Mouse (Mus musculus) myocyte (in vitro differentiated cells): ENCODE data around the gene Ccser1. TPM values are rescaled to one million over a fixed set of nuclear protein-coding genes. Genes with fewer than 3 reads are reported as not detected.

ENCODE experiments used
- H3K27me3 ChIP-seq: one replicate; pipeline ENCODE4 v1.6.1; 2011; ENCODE audit not compliant: control insufficient read depth, insufficient read depth, insufficient read length
- H3K36me3 ChIP-seq: one replicate; pipeline ENCODE4 v1.6.1; 2011; ENCODE audit not compliant: control insufficient read depth, insufficient read depth
- H3K4me2 ChIP-seq: one replicate; pipeline ENCODE4 v1.6.1; 2011; ENCODE audit warnings: low read depth, control low read depth
- H3K4me3 ChIP-seq: one replicate; pipeline ENCODE4 v1.5.1; 2011; ENCODE audit warnings: mild to moderate bottlenecking, control low read depth, moderate library complexity
- H3K79me2 ChIP-seq: one replicate; pipeline ENCODE4 v1.6.1; 2011; ENCODE audit not compliant: control insufficient read depth, insufficient read depth
- H3ac ChIP-seq: one replicate; pipeline ENCODE4 v1.6.1; 2011; ENCODE audit not compliant: control insufficient read depth, insufficient read length
- CEBPB ChIP-seq: IDR thresholded peaks from 2 replicates; pipeline ENCODE4 v1.6.1; 2011; ENCODE audit warnings: mild to moderate bottlenecking, moderate library complexity; ENCODE audit not compliant: poor library complexity, insufficient read depth, severe bottlenecking
- E2F4 ChIP-seq: IDR thresholded peaks from one replicate; pipeline ENCODE4 v1.6.1; 2011; ENCODE audit warnings: mild to moderate bottlenecking, control low read depth, moderate library complexity; ENCODE audit not compliant: insufficient read depth
- MAX ChIP-seq: IDR thresholded peaks from one replicate; pipeline ENCODE4 v1.6.1; 2011; ENCODE audit warnings: low read depth, mild to moderate bottlenecking, control low read depth
- MYOD1 ChIP-seq, 3 experiments: IDR thresholded peaks; one replicate each; pipeline ENCODE4 v1.6.1; 2011; ENCODE audit warnings: control low read depth in 2 of 3, low read depth in 2 of 3, mild to moderate bottlenecking in 2 of 3, moderate library complexity in 1 of 3; ENCODE audit not compliant: insufficient read length in 2 of 3, control insufficient read depth in 1 of 3
- MYOG ChIP-seq, 3 experiments: IDR thresholded peaks; one replicate each; pipeline ENCODE4 v1.6.1; 2011; ENCODE audit warnings: control low read depth in 2 of 3, low read depth in 2 of 3, mild to moderate bottlenecking in 2 of 3; ENCODE audit not compliant: insufficient read length in 2 of 3, control insufficient read depth in 1 of 3, insufficient read depth in 1 of 3
- POLR2A ChIP-seq: IDR thresholded peaks from one replicate; pipeline ENCODE4 v1.6.1; 2011; ENCODE audit warnings: low read depth, mild to moderate bottlenecking, control low read depth, moderate library complexity; ENCODE audit not compliant: insufficient read length
- POLR2AphosphoS2 ChIP-seq: IDR thresholded peaks from one replicate; pipeline ENCODE4 v1.6.1; 2011; ENCODE audit warnings: low read depth, control low read depth; ENCODE audit not compliant: insufficient read length
- REST ChIP-seq: IDR thresholded peaks from one replicate; pipeline ENCODE4 v1.6.1; 2011; ENCODE audit warnings: mild to moderate bottlenecking, control low read depth, moderate library complexity; ENCODE audit not compliant: insufficient read depth, insufficient read length
- SRF ChIP-seq: IDR thresholded peaks from one replicate; pipeline ENCODE4 v1.6.1; 2011; ENCODE audit warnings: low read depth; ENCODE audit not compliant: control insufficient read depth, insufficient read length
- TCF12 ChIP-seq: IDR thresholded peaks from one replicate; pipeline ENCODE4 v1.6.1; 2011; ENCODE audit warnings: mild to moderate bottlenecking, control low read depth; ENCODE audit not compliant: poor library complexity, insufficient read depth, severe bottlenecking
- TCF3 ChIP-seq: IDR thresholded peaks from one replicate; pipeline ENCODE4 v1.6.1; 2011; ENCODE audit warnings: low read depth, control low read depth; ENCODE audit not compliant: insufficient read length
- USF1 ChIP-seq: IDR thresholded peaks from one replicate; pipeline ENCODE4 v1.6.1; 2011; ENCODE audit warnings: low read depth, mild to moderate bottlenecking, control low read depth, moderate library complexity
- polyA plus RNA-seq: library from polyadenylated mRNA; unstranded; fragments of >200 nt; fragmentation: generic; extraction: Trizol; gene quantifications from one replicate; pipeline ENCODE4 v1.2.1, GENCODE M21; 2012; ENCODE audit warnings: missing spikeins

Gene Ccser1
- polyA plus RNA-seq, 1 experiment = 0.52 TPM

DNA sequence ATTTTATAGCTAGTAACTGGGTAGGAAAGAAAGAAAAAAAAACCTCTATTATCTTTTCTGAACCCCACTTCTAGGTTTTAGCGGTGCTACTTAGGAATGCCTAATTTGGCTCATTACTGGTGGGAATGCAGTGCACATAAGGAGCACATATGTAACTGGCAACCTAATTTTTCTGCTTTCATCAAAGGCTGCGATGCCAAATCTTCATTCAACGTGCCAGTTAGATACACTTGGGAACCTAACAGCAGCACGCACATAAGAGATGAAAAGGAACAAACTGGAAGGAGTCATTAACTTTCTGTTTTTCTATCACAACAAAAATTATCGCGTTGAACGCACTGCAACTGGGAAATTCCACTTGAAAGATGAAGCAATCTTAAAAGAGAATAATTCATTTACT, 2.6 kb upstream of the Ccser1 start:
- no peak overlapping the region for H3K4me3 ChIP-seq
- peaks cover 7% of the 10 kb centered on the region for H3K27me3 ChIP-seq
- H3K4me2 ChIP-seq = no peak overlapping the region
- TF ChIP-seq REST (no peak), MYOG (IDR thresholded peaks at IDR 0.05; ENCODE audit: control insufficient read depth in 1 of 3, insufficient read depth in 1 of 3, insufficient read length in 2 of 3, low read depth in 2 of 3) (no peak), TCF3 (no peak), POLR2A (no peak)
- H3K79me2 ChIP-seq = no peaks in the 10 kb centered on the region
- no peak overlapping the region for H3ac ChIP-seq
- H3K36me3 ChIP-seq = no peaks in the 10 kb centered on the region

DNA sequence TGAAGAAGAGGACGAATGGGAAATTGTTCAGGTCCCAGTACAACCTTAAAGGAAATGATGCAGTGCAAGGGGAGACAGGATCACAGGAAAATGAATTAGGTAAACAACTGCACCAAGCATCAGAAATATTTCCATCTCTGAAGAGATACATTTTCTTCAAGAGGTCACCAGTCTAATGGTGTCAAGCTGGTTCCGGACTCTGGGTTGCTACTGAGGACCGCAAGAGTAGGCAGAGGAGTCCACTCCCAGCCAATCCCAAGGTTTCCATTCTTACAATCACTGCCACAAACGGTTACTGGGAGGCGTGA, 529 bp upstream of the Ccser1 start:
- H3K36me3 ChIP-seq = no peaks in the 10 kb centered on the region
- peak overlapping the region; percentile 17 for H3K4me3 ChIP-seq
- peaks cover 7% of the 10 kb centered on the region for H3K27me3 ChIP-seq
- peak overlapping the region; percentile 86 for H3K4me2 ChIP-seq
- H3ac ChIP-seq = peak overlapping the region; percentile 8
- TF ChIP-seq MYOD1 (IDR thresholded peaks at IDR 0.05; ENCODE audit: control insufficient read depth in 1 of 3, insufficient read length in 2 of 3, low read depth in 2 of 3) = no peak
- TF ChIP-seq USF1 = no peak
- TF ChIP-seq POLR2A = no peak
- TF ChIP-seq TCF3 = no peak
- no peak for TF ChIP-seq REST
- TF ChIP-seq POLR2AphosphoS2 = no peak
- no peak for TF ChIP-seq SRF
- TF ChIP-seq CEBPB = no peak
- no peak for TF ChIP-seq TCF12
- no peak for TF ChIP-seq E2F4
- TF ChIP-seq MYOG (IDR thresholded peaks at IDR 0.05; ENCODE audit: control insufficient read depth in 1 of 3, insufficient read depth in 1 of 3, insufficient read length in 2 of 3, low read depth in 2 of 3) = no peak
- no peak for TF ChIP-seq MAX
- H3K79me2 ChIP-seq = no peaks in the 10 kb centered on the region

DNA sequence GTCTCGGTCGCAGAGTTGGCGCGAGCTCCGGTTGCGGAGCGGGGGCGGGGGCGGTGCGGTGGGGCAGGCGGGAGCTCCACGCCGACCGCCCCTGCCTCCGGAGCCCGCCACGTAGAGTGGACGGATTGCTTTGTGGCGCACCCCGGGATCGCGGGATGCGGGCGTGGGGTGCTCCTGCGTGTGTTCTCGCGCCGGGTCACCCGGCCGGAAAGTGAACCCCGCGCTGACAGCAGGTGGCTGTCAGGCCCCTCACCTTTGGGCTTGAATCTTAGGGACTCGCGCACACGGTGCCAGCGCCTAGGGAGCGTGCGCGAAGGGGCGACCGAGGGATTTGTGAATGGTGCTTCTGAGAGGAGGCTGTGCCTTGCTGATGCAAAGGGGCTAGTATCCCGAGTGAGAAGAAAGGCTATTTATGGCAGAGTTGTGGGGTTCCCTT, 650 bp downstream of the Ccser1 start:
- Histone ChIP-seq H3K4me3 (peak overlapping the region; percentile 17), H3K36me3 (no peaks in the 10 kb centered on the region), H3K4me2 (peak overlapping the region; percentile 86), H3K79me2 (no peaks in the 10 kb centered on the region), H3ac (peak overlapping the region; percentile 8), H3K27me3 (peaks cover 7% of the 10 kb centered on the region)
- TF ChIP-seq CEBPB (no peak), POLR2A (no peak), MYOD1 (IDR thresholded peaks at IDR 0.05; ENCODE audit: control insufficient read depth in 1 of 3, insufficient read length in 2 of 3, low read depth in 2 of 3) (no peak), E2F4 (no peak), MAX (no peak), MYOG (IDR thresholded peaks at IDR 0.05; ENCODE audit: control insufficient read depth in 1 of 3, insufficient read depth in 1 of 3, insufficient read length in 2 of 3, low read depth in 2 of 3) (no peak), SRF (no peak), USF1 (no peak), TCF3 (no peak), REST (no peak), TCF12 (no peak)

DNA sequence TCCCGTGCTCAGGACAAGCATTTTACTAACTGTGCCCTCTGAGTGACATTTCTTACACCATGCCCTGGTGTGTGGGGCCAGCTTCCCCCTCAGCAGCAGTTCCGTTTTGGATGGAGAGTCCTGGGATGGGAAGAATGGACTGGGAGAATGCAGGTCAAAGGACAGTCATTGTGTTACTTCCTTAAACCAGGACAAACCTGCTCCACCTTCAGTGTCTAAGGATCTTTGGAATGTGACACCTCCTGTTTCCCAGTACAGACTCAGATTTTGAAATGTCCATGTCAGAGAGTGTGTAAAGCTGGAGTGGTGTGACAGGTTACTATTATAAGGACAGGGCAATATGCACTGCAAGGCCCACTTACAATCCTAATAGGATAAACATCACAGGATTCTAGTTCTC, 8.9 kb downstream of the Ccser1 start:
- H3K4me2 ChIP-seq = no peak overlapping the region
- H3K36me3 ChIP-seq = no peaks in the 10 kb centered on the region
- no peak overlapping the region for H3K4me3 ChIP-seq
- no peak for TF ChIP-seq MYOG (IDR thresholded peaks at IDR 0.05; ENCODE audit: control insufficient read depth in 1 of 3, insufficient read depth in 1 of 3, insufficient read length in 2 of 3, low read depth in 2 of 3)
- no peak for TF ChIP-seq TCF3
- H3ac ChIP-seq = no peak overlapping the region
- no peaks in the 10 kb centered on the region for H3K27me3 ChIP-seq
- no peaks in the 10 kb centered on the region for H3K79me2 ChIP-seq

DNA sequence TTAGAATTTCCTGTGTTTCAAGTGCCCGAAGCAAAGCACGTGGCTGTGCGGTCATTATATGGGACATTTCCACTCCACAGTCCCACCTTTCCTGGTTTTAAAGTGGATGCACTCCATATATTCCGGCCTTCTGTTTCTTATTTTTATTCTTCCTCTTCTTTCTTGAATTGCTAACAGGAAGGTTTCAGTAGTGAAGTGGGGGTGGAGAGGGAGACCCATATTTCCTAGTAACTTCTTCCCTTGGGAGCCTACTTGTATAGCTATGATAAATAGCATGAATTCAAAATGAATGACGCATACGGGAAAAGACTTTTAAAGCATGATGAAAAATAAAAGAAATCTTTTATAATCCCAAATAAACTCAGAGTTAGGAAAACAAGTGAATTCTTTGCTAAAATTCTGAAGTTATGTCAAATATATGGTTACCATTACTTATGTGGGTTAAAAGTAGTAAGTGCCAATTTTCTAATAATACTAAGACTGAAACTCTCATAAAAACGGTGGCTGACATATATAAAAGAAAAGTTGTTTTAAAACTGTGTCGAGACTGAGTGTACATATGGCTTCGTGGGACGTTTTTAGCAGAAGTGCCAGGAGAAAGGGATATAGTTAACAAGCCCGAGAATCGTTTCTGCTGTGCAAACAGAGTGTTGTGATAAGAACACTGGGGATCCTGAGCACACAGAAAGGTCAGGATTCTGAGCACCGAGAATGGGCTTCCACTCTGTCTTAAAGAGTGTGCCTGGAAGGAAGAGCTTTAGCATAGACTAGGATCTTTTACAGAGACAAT, 11.7 kb downstream of the Ccser1 start:
- H3K4me2 ChIP-seq = no peak overlapping the region
- H3ac ChIP-seq = no peak overlapping the region
- H3K36me3 ChIP-seq = no peaks in the 10 kb centered on the region
- no peaks in the 10 kb centered on the region for H3K79me2 ChIP-seq
- H3K27me3 ChIP-seq = no peaks in the 10 kb centered on the region
- TF ChIP-seq REST = no peak
- TF ChIP-seq MYOD1 (IDR thresholded peaks at IDR 0.05; ENCODE audit: control insufficient read depth in 1 of 3, insufficient read length in 2 of 3, low read depth in 2 of 3) = no peak
- TF ChIP-seq CEBPB = no peak
- no peak for TF ChIP-seq SRF
- TF ChIP-seq USF1 = no peak
- no peak for TF ChIP-seq TCF12
- no peak for TF ChIP-seq TCF3
- no peak overlapping the region for H3K4me3 ChIP-seq
